Mouse (Mus musculus): ENCODE measurements around the gene Ccr1. TPM values are rescaled to one million over a fixed set of nuclear protein-coding genes. Genes with fewer than 3 reads are reported as not detected.

Ccr1 gene
- polyA plus RNA-seq (2012; rRNA removed; ENCODE audit: low replicate concordance) = 3.4 and 5.1 TPM in 2 replicates

GRCm38 (mm10) chr9:123968290-123968912 lies at the start of gene Ccr1:
Ccr1 (minus strand) TSS chr9:123968692.

GRCm38 (mm10) chr9:123978308-123978707 lies 9.8 kb upstream of the Ccr1 start, which contains the start of gene Ccr1l1:
Ccr1l1 (minus strand) TSS chr9:123978408.

Other genes starting within 250 kb of the Ccr1 start
- gene Cxcr6, start 162.2 kb downstream of the Ccr1 start, polyA plus RNA-seq (2012; rRNA removed; ENCODE audit: low replicate concordance) = 0.92 and 1.7 TPM in 2 replicates
- 8.9 and 15.0 TPM in 2 replicates for gene Fyco1, start 116.8 kb downstream of the Ccr1 start, polyA plus RNA-seq (2012; rRNA removed; ENCODE audit: low replicate concordance)
- 0.40 and 1.3 TPM in 2 replicates for gene Xcr1, start 106.7 kb downstream of the Ccr1 start, polyA plus RNA-seq (2012; rRNA removed; ENCODE audit: low replicate concordance)
- gene Ccr1l1, start 9.7 kb upstream of the Ccr1 start, polyA plus RNA-seq (2012; rRNA removed; ENCODE audit: low replicate concordance) = 0.20 and 0.44 TPM in 2 replicates
- 0.27 and 2.5 TPM in 2 replicates for gene Ccr3, start 53.3 kb upstream of the Ccr1 start, polyA plus RNA-seq (2012; rRNA removed; ENCODE audit: low replicate concordance)
- gene Ccr2, start 133.3 kb upstream of the Ccr1 start, polyA plus RNA-seq (2012; rRNA removed; ENCODE audit: low replicate concordance) = 7.1 and 14.7 TPM in 2 replicates
- gene Ccr5, start 152.9 kb upstream of the Ccr1 start, polyA plus RNA-seq (2012; rRNA removed; ENCODE audit: low replicate concordance) = 4.4 and 10.0 TPM in 2 replicates

All from subcutaneous adipose tissue, adult 2 months (tissue).